Comparison of ENCODE assay signal across 21 mouse cellular contexts in genomic region chr12:71718911-71719310, GRCm38 (mm10).
DNase-seq lines count a peak whose midpoint lies in the region; ATAC-seq and TF ChIP-seq lines count a peak whose summit lies in the region.
"Had no signal": no experiment of that assay in that cellular context is flagged by ENCODE, and none has a peak within 500 bp of the region (broad histone marks: within the 10 kb centered on the region; RNA-seq: fewer than 3 reads in every experiment).

No protein-coding gene starts in this region.

- peak; percentile 10 for DNase-seq in embryonic facial prominence, embryonic 11.5 days (ENCODE audit: low spot score)
- no peak for DNase-seq in embryonic facial prominence, embryonic 10.5 days (ENCODE audit: low spot score)
- DNase-seq in lung, embryonic 14.5 days = peak; percentile 43
- DNase-seq in lung, postnatal 25 days (ENCODE audit: low spot score) = no peak
- DNase-seq in limb, embryonic 14.5 days (ENCODE audit: low spot score) = no peak
- DNase-seq in spleen, postnatal 14 days (ENCODE audit: low spot score in 2 of 2) = no peak
- no peak for DNase-seq in thymus, postnatal 25 days
- no peak for DNase-seq in neural tube, embryonic 10.5 days (ENCODE audit: extremely low spot score, low spot score)
- DNase-seq: cerebellum, adult 8-10 months; gastrocnemius, postnatal 10 days; heart, adult 11 months; midbrain, embryonic 14.5 days; right cerebral cortex, postnatal 25 days; thymus, adult 2 months had no signal

- no peak for TF ChIP-seq POLR2A in limb, embryonic 14.5 days (IDR thresholded peaks at IDR 0.05; ENCODE audit: borderline replicate concordance, extremely low read depth, insufficient read depth, insufficient read length)

- no peak for TF ChIP-seq CTCF in lung, embryonic 14.5 days (IDR thresholded peaks at IDR 0.05; ENCODE audit: low read depth)

- no peaks in the 10 kb centered on the region for H3K36me3 ChIP-seq in embryonic facial prominence, embryonic 11.5 days (replicated peaks; ENCODE audit: control insufficient read depth, insufficient read depth, low read depth, low read length)
- H3K36me3 ChIP-seq in embryonic facial prominence, embryonic 10.5 days (replicated peaks) = no peaks in the 10 kb centered on the region
- H3K36me3 ChIP-seq in lung, embryonic 14.5 days (ENCODE audit: insufficient read depth) = no peaks in the 10 kb centered on the region
- no peaks in the 10 kb centered on the region for H3K36me3 ChIP-seq in limb, embryonic 14.5 days (ENCODE audit: control insufficient read depth, insufficient read depth, low read length)
- H3K36me3 ChIP-seq: embryonic facial prominence, embryonic 13.5 days; neural tube, embryonic 15.5 days had no signal

- H3K9me3 ChIP-seq in embryonic facial prominence, embryonic 11.5 days (replicated peaks; ENCODE audit: control insufficient read depth, low read length) = no peaks in the 10 kb centered on the region
- H3K9me3 ChIP-seq in embryonic facial prominence, embryonic 10.5 days = no peaks in the 10 kb centered on the region
- no peaks in the 10 kb centered on the region for H3K9me3 ChIP-seq in lung, embryonic 14.5 days (ENCODE audit: low read depth, low read length)
- H3K9me3 ChIP-seq in limb, embryonic 14.5 days (ENCODE audit: control insufficient read depth, low read length) = no peaks in the 10 kb centered on the region
- H3K9me3 ChIP-seq: embryonic facial prominence, embryonic 13.5 days; megakaryocyte, embryonic 14.5 days; neural tube, embryonic 15.5 days had no signal

- no peak overlapping the region for H3K4me2 ChIP-seq in embryonic facial prominence, embryonic 11.5 days (ENCODE audit: low read depth, low read length)
- peak overlapping the region; percentile 37; the same call in 1 of the 2 replicates for H3K4me2 ChIP-seq in lung, embryonic 14.5 days
- peak overlapping the region; percentile 36 for H3K4me2 ChIP-seq in limb, embryonic 14.5 days (replicated peaks; ENCODE audit: low read depth, low read length, severe bottlenecking)
- H3K4me2 ChIP-seq: embryonic facial prominence, embryonic 13.5 days; neural tube, embryonic 15.5 days had no signal

- no peak for ATAC-seq in embryonic facial prominence, embryonic 11.5 days (replicated peaks; ENCODE audit: insufficient number of reproducible peaks, low FRiP score, low TSS enrichment, low read depth)
- ATAC-seq in lung, embryonic 14.5 days (ENCODE audit: insufficient read depth) = peak; percentile 47; the same call in 1 of the 2 replicates
- ATAC-seq in limb, embryonic 14.5 days (ENCODE audit: low FRiP score, low read depth) = no peak
- ATAC-seq: forebrain, embryonic 14.5 days; hindbrain, embryonic 16.5 days; Patski had no signal

- no peak overlapping the region for H3K9ac ChIP-seq in embryonic facial prominence, embryonic 11.5 days (replicated peaks; ENCODE audit: low read length)
- H3K9ac ChIP-seq in lung, embryonic 14.5 days = no peak overlapping the region
- H3K9ac ChIP-seq in limb, embryonic 14.5 days (ENCODE audit: low read depth, low read length, severe bottlenecking) = no peak overlapping the region
- H3K9ac ChIP-seq: embryonic facial prominence, embryonic 13.5 days; neural tube, embryonic 15.5 days had no signal

- 52% methylated on average over 7 of the region's 7 CpGs for WGBS in embryonic facial prominence, embryonic 11.5 days
- whole genome bisulfite sequencing in embryonic facial prominence, embryonic 10.5 days = 65% methylated on average over 7 of the region's 7 CpGs
- WGBS in lung, embryonic 14.5 days = 34% methylated on average over 7 of the region's 7 CpGs
- WGBS in limb, embryonic 14.5 days = 40% methylated on average over 7 of the region's 7 CpGs

- no peak overlapping the region for H3K27ac ChIP-seq in embryonic facial prominence, embryonic 11.5 days (replicated peaks; ENCODE audit: low read depth, low read length)
- no peak overlapping the region for H3K27ac ChIP-seq in embryonic facial prominence, embryonic 10.5 days (replicated peaks)
- H3K27ac ChIP-seq in lung, embryonic 14.5 days (ENCODE audit: low read depth) = no peak overlapping the region
- H3K27ac ChIP-seq in limb, embryonic 14.5 days (replicated peaks; ENCODE audit: low read depth, low read length) = no peak overlapping the region
- H3K27ac ChIP-seq: embryonic facial prominence, embryonic 13.5 days; neural tube, embryonic 15.5 days had no signal

- H3K4me1 ChIP-seq in embryonic facial prominence, embryonic 11.5 days (ENCODE audit: control insufficient read depth, insufficient read depth, low read length) = no peaks in the 10 kb centered on the region
- no peaks in the 10 kb centered on the region for H3K4me1 ChIP-seq in embryonic facial prominence, embryonic 10.5 days
- no peaks in the 10 kb centered on the region for H3K4me1 ChIP-seq in lung, embryonic 14.5 days (ENCODE audit: insufficient read depth)
- no peaks in the 10 kb centered on the region for H3K4me1 ChIP-seq in limb, embryonic 14.5 days (ENCODE audit: control insufficient read depth, insufficient read depth, low read length)
- H3K4me1 ChIP-seq: embryonic facial prominence, embryonic 13.5 days; megakaryocyte, embryonic 14.5 days had no signal

- no peaks in the 10 kb centered on the region for H3K27me3 ChIP-seq in embryonic facial prominence, embryonic 11.5 days (ENCODE audit: control insufficient read depth, insufficient read depth, low read length)
- no peaks in the 10 kb centered on the region for H3K27me3 ChIP-seq in embryonic facial prominence, embryonic 10.5 days (replicated peaks; ENCODE audit: low read depth, poor library complexity, severe bottlenecking)
- H3K27me3 ChIP-seq in lung, embryonic 14.5 days (ENCODE audit: insufficient read depth, low read length) = no peaks in the 10 kb centered on the region
- H3K27me3 ChIP-seq in limb, embryonic 14.5 days (ENCODE audit: control insufficient read depth, insufficient read depth, low read length) = no peaks in the 10 kb centered on the region
- H3K27me3 ChIP-seq: embryonic facial prominence, embryonic 13.5 days; neural tube, embryonic 15.5 days had no signal

- H3K4me3 ChIP-seq in embryonic facial prominence, embryonic 11.5 days (ENCODE audit: low read depth, low read length) = no peak overlapping the region
- no peak overlapping the region for H3K4me3 ChIP-seq in embryonic facial prominence, embryonic 10.5 days
- H3K4me3 ChIP-seq in lung, embryonic 14.5 days (ENCODE audit: low read depth, low read length) = no peak overlapping the region
- H3K4me3 ChIP-seq in limb, embryonic 14.5 days (replicated peaks; ENCODE audit: low read length) = no peak overlapping the region
- H3K4me3 ChIP-seq: embryonic facial prominence, embryonic 13.5 days; megakaryocyte, embryonic 14.5 days; myocyte; neural tube, embryonic 15.5 days had no signal

Comparison
In these comparisons a context has a peak if more than half of its experiments do, and no peak if none do; other contexts are left out.
1. DNase-seq: peak in embryonic facial prominence, embryonic 11.5 days (single experiment) and lung, embryonic 14.5 days (single experiment); none in embryonic facial prominence, embryonic 10.5 days (single experiment), lung, postnatal 25 days (single experiment), limb, embryonic 14.5 days (single experiment), spleen, postnatal 14 days (0 of 2), thymus, postnatal 25 days (single experiment) and neural tube, embryonic 10.5 days (single experiment).